Mouse (Mus musculus) macrophage (primary cell): ENCODE results near the gene Ifi35. TPM values are rescaled to one million over a fixed set of nuclear protein-coding genes. Genes with fewer than 3 reads are reported as not detected.

Source experiments
- H3K27ac ChIP-seq: fragments of 350-480 bp; formaldehyde crosslinking; 2 replicates; pipeline ENCODE4 v1.9.0; 2021
- H3K36me3 ChIP-seq: fragments of 350-480 bp; formaldehyde crosslinking; 2 replicates; pipeline ENCODE4 v1.9.0; 2021; ENCODE audit errors: inconsistent target
- H3K4me3 ChIP-seq: fragments of 350-480 bp; formaldehyde crosslinking; 2 replicates; pipeline ENCODE4 v1.9.0; 2021; ENCODE audit errors: inconsistent target
- H3K79me2 ChIP-seq: fragments of 350-480 bp; formaldehyde crosslinking; 2 replicates; pipeline ENCODE4 v1.9.0; 2021; ENCODE audit errors: inconsistent target
- WGBS: methylation state at CpG from one replicate; pipeline ENCODE4 v1.1.7; 2026; ENCODE audit warnings: inconsistent platforms; ENCODE audit not compliant: missing documents; 5-methylcytosine and 5-hydroxymethylcytosine counted together
- polyA plus RNA-seq: library from polyadenylated mRNA; stranded (reverse); fragments of 250-400 nt; gene quantifications from 3 replicates; pipeline ENCODE4 v1.2.4, GENCODE M21; 2018; ENCODE audit warnings: inconsistent platforms
- total RNA-seq, 78 experiments: library from RNA; depleted of rRNA; stranded (reverse); fragments of 250-400 nt; gene quantifications; 1 replicate in 9 of 78; 2 replicates in 24 of 78; 3 replicates in 43 of 78; 4 replicates in 2 of 78; pipeline ENCODE4 v1.2.4; 2018; ENCODE audit warnings: inconsistent platforms in 56 of 78

Gene Ifi35
- total RNA-seq (2018; cell fraction: chromatin; rRNA removed): 100 to 1,000 TPM in 16 of 26 experiments, 10 to 100 TPM in 10; 75.8 to 646 (median 235) TPM
- 100 to 1,000 TPM in 13 of 26 experiments, 10 to 100 TPM in 13; 40.6 to 193 (median 106) TPM for total RNA-seq (2018; cell fraction: cytosol; rRNA removed)
- 100 to 1,000 TPM in 17 of 26 experiments, 10 to 100 TPM in 9; 75.8 to 497 (median 162) TPM for total RNA-seq (2018; cell fraction: nucleus; rRNA removed)
- 24.9 to 84.0 TPM (median 72.4 TPM) in 3 replicates for polyA plus RNA-seq

- WGBS: 3% methylated on average over 10 of the region's 10 CpGs
- Histone ChIP-seq H3K4me3 (peak within 1 kb of the TSS; percentile 85), H3K36me3 (peaks cover 31% of the 10 kb centered on the region; the same call in 1 of the 2 replicates), H3K27ac (peak within 1 kb of the TSS; percentile 83), H3K79me2 (peaks cover 67% of the 10 kb centered on the region)
Observed at GRCm38 (mm10) chr11:101448274-101448746, at the start of gene Ifi35. Ifi35 (plus strand) TSS chr11:101448407.

GRCm38 (mm10) chr11:101415306-101415705 is 32.9 kb upstream of the Ifi35 start:
- Histone ChIP-seq H3K27ac (no peak overlapping the region), H3K4me3 (no peak overlapping the region), H3K79me2 (no peaks in the 10 kb centered on the region; the same call in 1 of the 2 replicates), H3K36me3 (0 out of 2 replicates have a peak, but pooled peaks cover 15% of the 10 kb centered on the region)
- 100% methylated on average over 2 of the region's 2 CpGs for WGBS

- 0 out of 2 replicates have a peak, but pooled peaks cover 7% of the 10 kb centered on the region for H3K36me3 ChIP-seq
- no peaks in the 10 kb centered on the region; the same call in 1 of the 2 replicates for H3K79me2 ChIP-seq
- WGBS: 3% methylated on average over 11 of the region's 11 CpGs
- peak overlapping the region; percentile 78 for H3K4me3 ChIP-seq
- peak overlapping the region; percentile 21; the same call in 1 of the 2 replicates for H3K27ac ChIP-seq
Observed at GRCm38 (mm10) chr11:101416433-101417100, 31.6 kb upstream of the Ifi35 start.

- WGBS: 2% methylated on average over 39 of the region's 45 CpGs
- Histone ChIP-seq H3K4me3 (peak within 1 kb of the TSS; percentile 78), H3K27ac (peak within 1 kb of the TSS; percentile 21; the same call in 1 of the 2 replicates), H3K79me2 (no peaks in the 10 kb centered on the region; the same call in 1 of the 2 replicates), H3K36me3 (0 out of 2 replicates have a peak, but pooled peaks cover under 1% of the 10 kb centered on the region)
Observed at GRCm38 (mm10) chr11:101417101-101417855, 30.9 kb upstream of the Ifi35 start, which contains the start of gene Aarsd1. Aarsd1 (minus strand) TSS chr11:101417615.

- H3K4me3 ChIP-seq: no peak overlapping the region
- no peak overlapping the region for H3K27ac ChIP-seq
- H3K36me3 ChIP-seq: no peaks in the 10 kb centered on the region
- WGBS: 86% methylated on average over 6 of the region's 6 CpGs
- H3K79me2 ChIP-seq: no peaks in the 10 kb centered on the region; the same call in 1 of the 2 replicates
Observed at GRCm38 (mm10) chr11:101418991-101419390, 29.2 kb upstream of the Ifi35 start.

GRCm38 (mm10) chr11:101419610-101420009 is 28.6 kb upstream of the Ifi35 start:
- no peaks in the 10 kb centered on the region for H3K36me3 ChIP-seq
- no peak overlapping the region for H3K27ac ChIP-seq
- 88% methylated on average over 3 of the region's 3 CpGs for WGBS
- no peak overlapping the region for H3K4me3 ChIP-seq
- H3K79me2 ChIP-seq: no peaks in the 10 kb centered on the region; the same call in 1 of the 2 replicates

GRCm38 (mm10) chr11:101420148-101420547 is 28.1 kb upstream of the Ifi35 start:
- 97% methylated on average over 3 of the region's 5 CpGs for WGBS
- Histone ChIP-seq H3K4me3 (no peak overlapping the region), H3K27ac (no peak overlapping the region)

GRCm38 (mm10) chr11:101424105-101424851 is 23.9 kb upstream of the Ifi35 start, which contains the start of gene Gm27029:
Gm27029 (minus strand) TSS chr11:101424796.
- peak within 1 kb of the TSS; percentile 65 for H3K27ac ChIP-seq
- H3K79me2 ChIP-seq: peaks cover 34% of the 10 kb centered on the region
- H3K4me3 ChIP-seq: peak within 1 kb of the TSS; percentile 64
- WGBS: 9% methylated on average over 23 of the region's 23 CpGs
- H3K36me3 ChIP-seq: peaks cover 3% of the 10 kb centered on the region; the same call in 1 of the 2 replicates

More at GRCm38 (mm10) chr11:101420148-101420547, 28.1 kb upstream of the Ifi35 start:
- Histone ChIP-seq H3K79me2 (no peaks in the 10 kb centered on the region; the same call in 1 of the 2 replicates), H3K36me3 (no peaks in the 10 kb centered on the region)

- WGBS: under 1% methylated on average over 79 of the region's 81 CpGs
- H3K27ac ChIP-seq: peak within 1 kb of the TSS; percentile 65
- peaks cover 12% of the 10 kb centered on the region for H3K36me3 ChIP-seq
- H3K4me3 ChIP-seq: peak within 1 kb of the TSS; percentile 64
- H3K79me2 ChIP-seq: peaks cover 34% of the 10 kb centered on the region
Observed at GRCm38 (mm10) chr11:101424925-101425813, 23.0 kb upstream of the Ifi35 start, which contains the start of the genes Rundc1 and Ptges3l. Rundc1 (plus strand) TSS chr11:101425085. Ptges3l (minus strand) TSS chr11:101425333.

- 55% methylated on average over 8 of the region's 8 CpGs for WGBS
- H3K4me3 ChIP-seq: peak overlapping the region; percentile 64; the same call in 1 of the 2 replicates
Observed at GRCm38 (mm10) chr11:101426165-101426564, 22.0 kb upstream of the Ifi35 start.

GRCm38 (mm10) chr11:101431327-101431726 is 16.9 kb upstream of the Ifi35 start:
- peaks cover 24% of the 10 kb centered on the region; the same call in 1 of the 2 replicates for H3K79me2 ChIP-seq
- WGBS: 98% methylated on average over 9 of the region's 9 CpGs
- peaks cover 53% of the 10 kb centered on the region for H3K36me3 ChIP-seq
- H3K27ac ChIP-seq: no peak overlapping the region
- H3K4me3 ChIP-seq: no peak overlapping the region

More at GRCm38 (mm10) chr11:101426165-101426564, 22.0 kb upstream of the Ifi35 start:
- peaks cover 22% of the 10 kb centered on the region for H3K36me3 ChIP-seq
- peaks cover 34% of the 10 kb centered on the region for H3K79me2 ChIP-seq
- H3K27ac ChIP-seq: no peak overlapping the region

- H3K79me2 ChIP-seq: peaks cover 4% of the 10 kb centered on the region; the same call in 1 of the 2 replicates
- H3K36me3 ChIP-seq: peaks cover 53% of the 10 kb centered on the region
- 96% methylated on average over 13 of the region's 13 CpGs for WGBS
- H3K4me3 ChIP-seq: no peak overlapping the region
- no peak overlapping the region for H3K27ac ChIP-seq
Observed at GRCm38 (mm10) chr11:101433396-101433795, 14.8 kb upstream of the Ifi35 start.
